Mouse (Mus musculus) layer of hippocampus, adult 9-11 months (tissue): ENCODE data around the gene Rnf185.

Experiments used
- DNase-seq: peaks from one replicate; pipeline ENCODE4 v3.0.0; 2022

Gene Rnf185

GRCm38 (mm10) chr11:3442677-3443076 lies 9.5 kb downstream of the Rnf185 start:
- no peak for DNase-seq

GRCm38 (mm10) chr11:3441696-3442443 lies 10.3 kb downstream of the Rnf185 start:
- peak; percentile 44 for DNase-seq

GRCm38 (mm10) chr11:3437621-3438020 lies 14.5 kb downstream of the Rnf185 start:
- DNase-seq: no peak

GRCm38 (mm10) chr11:3433809-3434208 lies 18.4 kb downstream of the Rnf185 start:
- no peak for DNase-seq

- no peak for DNase-seq
Observed at GRCm38 (mm10) chr11:3431976-3432603, 20.1 kb downstream of the Rnf185 start.

- no peak for DNase-seq
Observed at GRCm38 (mm10) chr11:3431515-3431914, 20.6 kb downstream of the Rnf185 start.

- DNase-seq: no peak
Observed at GRCm38 (mm10) chr11:3428632-3429031, 23.5 kb downstream of the Rnf185 start.

- DNase-seq: no peak
Observed at GRCm38 (mm10) chr11:3427697-3428230, 24.4 kb downstream of the Rnf185 start.

GRCm38 (mm10) chr11:3422242-3422641 lies 29.9 kb downstream of the Rnf185 start:
- no peak for DNase-seq

- no peak for DNase-seq
Observed at GRCm38 (mm10) chr11:3418741-3419140, 33.4 kb downstream of the Rnf185 start.

GRCm38 (mm10) chr11:3417795-3418194 lies 34.4 kb downstream of the Rnf185 start:
- no peak for DNase-seq

- DNase-seq: no peak
Observed at GRCm38 (mm10) chr11:3416399-3416798, 35.8 kb downstream of the Rnf185 start.

GRCm38 (mm10) chr11:3412111-3412510 lies 40.1 kb downstream of the Rnf185 start:
- no peak for DNase-seq

- peak; percentile 85 for DNase-seq
Observed at GRCm38 (mm10) chr11:3408997-3409732, 43.0 kb downstream of the Rnf185 start, which contains the start of gene Limk2. Limk2 (minus strand) TSS chr11:3409189.

- no peak for DNase-seq
Observed at GRCm38 (mm10) chr11:3408131-3408996, 43.8 kb downstream of the Rnf185 start.

- DNase-seq: peak; percentile 40
Observed at GRCm38 (mm10) chr11:3404287-3405047, 47.7 kb downstream of the Rnf185 start.

- DNase-seq: no peak
Observed at GRCm38 (mm10) chr11:3403024-3403423, 49.1 kb downstream of the Rnf185 start.

- DNase-seq: no peak
Observed at GRCm38 (mm10) chr11:3398318-3398717, 53.8 kb downstream of the Rnf185 start.

GRCm38 (mm10) chr11:3396562-3396961 lies 55.6 kb downstream of the Rnf185 start:
- no peak for DNase-seq

- no peak for DNase-seq
Observed at GRCm38 (mm10) chr11:3396091-3396490, 56.1 kb downstream of the Rnf185 start.

GRCm38 (mm10) chr11:3394520-3394919 lies 57.6 kb downstream of the Rnf185 start:
- DNase-seq: no peak

GRCm38 (mm10) chr11:3392526-3392925 lies 59.6 kb downstream of the Rnf185 start:
- DNase-seq: no peak
